Mouse (Mus musculus) neural tube, embryonic 14.5 days (tissue): ENCODE measurements around the gene 1600012H06Rik. TPM values are rescaled to one million over a fixed set of nuclear protein-coding genes. Genes with fewer than 3 reads are reported as not detected.
A peak's percentile ranks its signal among the peaks of the same experiment; 100 is the strongest.
"Not testable (repeated sequence)": the region's sequence is repeated elsewhere in the genome, so short reads cannot be mapped to it uniquely, and the experiment has no call there.

ENCODE experiments used
- ATAC-seq: fragments of 200-750 bp; cut with Nextera tagmentation; 2 replicates; pipeline ENCODE4 v1.8.0; 2017; ENCODE audit warnings: low read depth, mild to moderate bottlenecking, moderate TSS enrichment, moderate library complexity
- H3K27ac ChIP-seq: fragments of 300-500 bp; sonication (generic); 2 replicates; pipeline ENCODE4 v1.5.1; 2014; ENCODE audit warnings: low read depth, mild to moderate bottlenecking, control low read depth, low read length, moderate library complexity, mixed read lengths
- H3K27me3 ChIP-seq: fragments of 300-500 bp; sonication (generic); 2 replicates; pipeline ENCODE4 v1.6.1; 2014; ENCODE audit warnings: low read length; ENCODE audit not compliant: control insufficient read depth, insufficient read depth
- H3K36me3 ChIP-seq: fragments of 300-500 bp; sonication (generic); 2 replicates; pipeline ENCODE4 v1.6.1; 2014; ENCODE audit warnings: low read length, mixed read lengths; ENCODE audit not compliant: control insufficient read depth, insufficient read depth
- H3K4me1 ChIP-seq: fragments of 300-500 bp; sonication (generic); 2 replicates; pipeline ENCODE4 v1.6.1; 2014; ENCODE audit warnings: low read length; ENCODE audit not compliant: control insufficient read depth, insufficient read depth
- H3K4me2 ChIP-seq: fragments of 300-500 bp; sonication (generic); 2 replicates; pipeline ENCODE4 v1.6.1; 2014; ENCODE audit warnings: mild to moderate bottlenecking, low read depth, low read length, control low read depth
- H3K4me3 ChIP-seq: fragments of 300-500 bp; sonication (generic); 2 replicates; pipeline ENCODE4 v1.5.1; 2014; ENCODE audit warnings: low read depth, low read length, control low read depth, mixed read lengths
- H3K9ac ChIP-seq: fragments of 300-500 bp; sonication (generic); replicated peaks from 2 replicates; pipeline ENCODE4 v1.6.1; 2014; ENCODE audit warnings: low read depth, mild to moderate bottlenecking, control low read depth, low read length, mixed read lengths
- H3K9me3 ChIP-seq: fragments of 300-500 bp; sonication (generic); 2 replicates; pipeline ENCODE4 v1.6.1; 2016; ENCODE audit warnings: low read length; ENCODE audit not compliant: control insufficient read depth
- WGBS: fragments of 180-500 bp; shearing (Covaris S2); extraction: QIAGEN DNeasy Blood & Tissue Kit; methylation state at CpG from one replicate; pipeline ENCODE4 v1.1.7; 2014; 5-methylcytosine and 5-hydroxymethylcytosine counted together
- polyA plus RNA-seq: library from polyadenylated mRNA; unstranded; fragments of >200 nt; fragmentation: Nextera tagmentation; extraction: Ambion mirVana; gene quantifications from 2 replicates; pipeline ENCODE4 v1.2.1, GENCODE M21; 2014

1600012H06Rik gene
- polyA plus RNA-seq, 1 experiment from 2014 or later, result 24.5 TPM

GRCm38 (mm10) chr17:14992522-14993138 lies 49.6 kb downstream of the 1600012H06Rik start:
- not testable (repeated sequence) for H3K36me3 ChIP-seq, H3K4me1 ChIP-seq, H3K9ac ChIP-seq, H3K27me3 ChIP-seq, H3K4me2 ChIP-seq, H3K9me3 ChIP-seq, H3K4me3 ChIP-seq, H3K27ac ChIP-seq
- peak; percentile 83 for ATAC-seq
- no CpG with 5 or more reads among the region's 98 CpGs for WGBS

DNA sequence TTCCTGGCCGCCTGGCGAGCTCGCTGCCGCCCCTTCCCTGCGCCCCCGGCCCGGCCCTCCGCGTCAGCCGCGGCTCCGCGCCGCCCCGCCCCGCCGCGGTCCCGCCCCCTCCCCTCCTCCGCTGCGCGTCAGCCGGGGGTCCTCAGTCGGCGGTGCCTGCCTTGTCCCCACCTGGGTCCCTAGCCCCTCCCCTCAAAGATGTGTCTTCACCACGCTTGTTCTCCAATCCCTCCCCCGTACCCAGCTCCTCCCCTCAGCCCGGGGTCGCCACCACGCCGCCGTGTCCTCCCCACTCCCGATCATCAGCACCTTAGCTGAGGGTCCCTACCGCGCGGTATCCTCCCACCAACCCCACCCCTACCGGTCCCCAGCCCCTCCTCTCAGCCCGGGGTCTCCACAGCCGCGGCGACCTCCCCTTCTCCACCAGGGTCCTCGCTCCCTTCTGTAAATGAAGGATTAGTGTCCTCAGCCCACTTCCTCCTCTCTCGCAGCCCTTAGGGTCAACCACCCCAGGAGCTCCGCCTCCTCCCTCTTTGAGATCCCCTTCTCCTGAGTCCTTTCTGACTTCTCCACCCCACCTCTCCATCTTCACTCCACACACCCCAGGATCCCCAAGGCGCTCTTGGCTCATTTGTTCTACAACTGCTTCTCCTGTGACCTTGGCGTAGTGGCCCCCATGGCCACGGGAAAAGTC lies 50.3 kb downstream of the 1600012H06Rik start:
- WGBS, result no CpG with 5 or more reads among the region's 47 CpGs
- H3K27me3 ChIP-seq, result not testable (repeated sequence)

GRCm38 (mm10) chr17:14994140-14994539 lies 51.2 kb downstream of the 1600012H06Rik start:
- not testable (repeated sequence) for H3K4me1 ChIP-seq, H3K4me3 ChIP-seq, H3K36me3 ChIP-seq, H3K27me3 ChIP-seq, H3K4me2 ChIP-seq, H3K9me3 ChIP-seq, H3K27ac ChIP-seq, ATAC-seq, H3K9ac ChIP-seq
- no CpG with 5 or more reads among the region's 5 CpGs for WGBS

More for the DNA sequence above, 50.3 kb downstream of the 1600012H06Rik start:
- H3K4me2 ChIP-seq, H3K9me3 ChIP-seq, H3K36me3 ChIP-seq, H3K9ac ChIP-seq, H3K4me3 ChIP-seq, H3K27ac ChIP-seq, H3K4me1 ChIP-seq: not testable (repeated sequence)
- ATAC-seq, result peak; percentile 92

- not testable (repeated sequence) for H3K4me3 ChIP-seq, H3K36me3 ChIP-seq, H3K27ac ChIP-seq, H3K9ac ChIP-seq, H3K9me3 ChIP-seq, H3K4me1 ChIP-seq, H3K27me3 ChIP-seq, H3K4me2 ChIP-seq, ATAC-seq
- no CpG with 5 or more reads among the region's 4 CpGs for WGBS
Measured at GRCm38 (mm10) chr17:15000047-15000446, 57.1 kb downstream of the 1600012H06Rik start.

DNA sequence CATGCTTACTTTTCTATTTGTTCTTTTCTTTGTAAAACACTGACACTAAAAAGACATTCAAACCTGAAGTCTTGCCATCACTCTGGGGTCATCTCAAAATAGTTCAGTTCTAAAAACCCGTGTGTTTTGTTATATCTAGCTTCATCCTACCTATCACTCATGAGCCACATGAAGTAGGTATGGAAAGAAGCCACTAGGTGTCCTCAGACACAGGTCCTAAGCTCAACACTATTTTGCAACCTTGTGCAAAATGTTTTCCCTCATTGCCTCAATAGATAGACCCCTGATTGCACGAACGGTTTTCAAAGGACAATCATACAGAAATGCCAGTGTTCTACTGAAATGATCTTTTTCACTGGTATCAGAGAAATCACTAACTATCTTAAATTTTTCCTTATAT lies 66.1 kb downstream of the 1600012H06Rik start:
- not testable (repeated sequence) for H3K4me2 ChIP-seq, H3K4me3 ChIP-seq, H3K36me3 ChIP-seq, H3K4me1 ChIP-seq, ATAC-seq, H3K9ac ChIP-seq, H3K27me3 ChIP-seq, H3K9me3 ChIP-seq, H3K27ac ChIP-seq
- WGBS, result no CpG with 5 or more reads among the region's 3 CpGs

Other genes starting within 250 kb of the 1600012H06Rik start
- gene Thbs2, start 248.9 kb upstream of the 1600012H06Rik start, polyA plus RNA-seq, result 3.9 and 9.8 TPM in 2 replicates
- gene Wdr27, start within 50 bp of the 1600012H06Rik start, polyA plus RNA-seq, result 7.8 and 10.2 TPM in 2 replicates
- gene Phf10, start 18.1 kb downstream of the 1600012H06Rik start, polyA plus RNA-seq, result 21.2 and 21.3 TPM in 2 replicates
- 6.9 and 7.7 TPM in 2 replicates for gene 9030025P20Rik, start 35.3 kb downstream of the 1600012H06Rik start, polyA plus RNA-seq
- gene Gm3417, start 35.6 kb downstream of the 1600012H06Rik start, polyA plus RNA-seq, result 1.3 TPM in 1 of 2 replicates, not detected in the other
- 4.6 and 6.6 TPM in 2 replicates for gene Gm3435, start 67.0 kb downstream of the 1600012H06Rik start, polyA plus RNA-seq
- 88.5 and 99.2 TPM in 2 replicates for gene Ermard, start 98.0 kb downstream of the 1600012H06Rik start, polyA plus RNA-seq
- 0.68 TPM in 1 of 2 replicates, not detected in the other for gene Tcte3, start 98.3 kb downstream of the 1600012H06Rik start, polyA plus RNA-seq
- gene Gm3448, start 98.4 kb downstream of the 1600012H06Rik start, polyA plus RNA-seq, result 2.6 and 4.2 TPM in 2 replicates